24 mouse cellular contexts compared by ENCODE assay signal in the genomic region with DNA sequence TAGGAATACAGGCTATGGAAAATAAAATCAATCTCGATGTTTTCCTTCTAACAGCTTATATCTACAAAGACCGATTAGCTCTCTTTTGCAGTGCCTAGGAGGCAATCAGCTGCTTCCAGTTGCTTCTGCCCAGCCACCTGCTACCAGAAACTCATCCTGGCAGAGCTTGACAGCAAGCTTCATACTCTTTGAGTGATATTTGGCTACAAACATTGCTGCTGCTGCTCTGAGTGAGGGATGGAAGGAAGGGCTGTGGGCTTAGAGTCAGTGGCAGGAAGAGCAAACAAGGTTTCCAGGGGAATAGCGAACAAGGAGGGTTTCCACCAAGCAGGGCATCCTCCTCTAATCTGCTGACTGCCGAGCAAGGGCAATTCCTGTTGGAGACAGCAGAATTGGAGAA. TPM values are rescaled to one million over a fixed set of nuclear protein-coding genes. Genes with fewer than 3 reads are reported as not detected.
A peak's percentile ranks its signal among the peaks of the same experiment; 100 is the strongest.
DNase-seq lines count a peak whose midpoint lies in the region; ATAC-seq lines count a peak whose summit lies in the region.
"Had no signal": no experiment of that assay in that cellular context is flagged by ENCODE, and none has a peak within 500 bp of the region (broad histone marks: within the 10 kb centered on the region; RNA-seq: fewer than 3 reads in every experiment).

No protein-coding gene starts in this region.

- no peak for ATAC-seq in hindbrain, embryonic 11.5 days (ENCODE audit: low FRiP score)
- no peak for ATAC-seq in hindbrain, embryonic 16.5 days
- ATAC-seq in midbrain, embryonic 11.5 days (ENCODE audit: low FRiP score) = no peak
- no peak for ATAC-seq in midbrain, embryonic 13.5 days
- no peak for ATAC-seq in erythroid progenitor cell, adult 5-6 weeks (replicated peaks; ENCODE audit: low FRiP score, poor library complexity, severe bottlenecking)
- ATAC-seq: activated CD4-positive, CD25-positive, alpha-beta regulatory T cell, adult 4 months; forebrain, embryonic 13.5 days; hindbrain, postnatal 0 days; intestine, embryonic 15.5 days; Patski had no signal

- peaks cover 66% of the 10 kb centered on the region for H3K27me3 ChIP-seq in hindbrain, embryonic 11.5 days (ENCODE audit: control insufficient read depth, insufficient read depth, low read length)
- H3K27me3 ChIP-seq in hindbrain, embryonic 16.5 days (replicated peaks; ENCODE audit: control insufficient read depth, insufficient read depth, low read length) = peaks cover 33% of the 10 kb centered on the region
- H3K27me3 ChIP-seq in midbrain, embryonic 11.5 days (ENCODE audit: control insufficient read depth, insufficient read depth, low read length) = peaks cover 68% of the 10 kb centered on the region
- peaks cover 83% of the 10 kb centered on the region for H3K27me3 ChIP-seq in midbrain, embryonic 13.5 days
- H3K27me3 ChIP-seq: CH12.LX had no signal

- H3K4me1 ChIP-seq in hindbrain, embryonic 11.5 days (replicated peaks; ENCODE audit: control insufficient read depth, insufficient read depth, low read length) = no peaks in the 10 kb centered on the region
- no peaks in the 10 kb centered on the region for H3K4me1 ChIP-seq in hindbrain, embryonic 16.5 days (ENCODE audit: control insufficient read depth, insufficient read depth, low read depth, low read length)
- H3K4me1 ChIP-seq in midbrain, embryonic 11.5 days (ENCODE audit: control insufficient read depth, insufficient read depth, low read length) = no peaks in the 10 kb centered on the region
- H3K4me1 ChIP-seq in midbrain, embryonic 13.5 days (replicated peaks) = 0 out of 2 replicates have a peak, but pooled peaks cover 4% of the 10 kb centered on the region
- H3K4me1 ChIP-seq: embryonic facial prominence, embryonic 13.5 days; forebrain, embryonic 13.5 days; heart, embryonic 15.5 days; intestine, embryonic 15.5 days had no signal

- no peak overlapping the region for H3K4me2 ChIP-seq in hindbrain, embryonic 11.5 days (replicated peaks; ENCODE audit: low read depth, low read length)
- no peak overlapping the region for H3K4me2 ChIP-seq in hindbrain, embryonic 16.5 days (ENCODE audit: low read length)
- H3K4me2 ChIP-seq in midbrain, embryonic 11.5 days = no peak overlapping the region
- H3K4me2 ChIP-seq in midbrain, embryonic 13.5 days (replicated peaks) = no peak overlapping the region
- H3K4me2 ChIP-seq: embryonic facial prominence, embryonic 13.5 days; forebrain, embryonic 13.5 days; heart, embryonic 11.5 days; heart, embryonic 15.5 days; intestine, embryonic 15.5 days had no signal

- no peak overlapping the region for H3K9ac ChIP-seq in hindbrain, embryonic 11.5 days (ENCODE audit: low read depth, low read length)
- no peak overlapping the region for H3K9ac ChIP-seq in hindbrain, embryonic 16.5 days (ENCODE audit: low read depth, low read length)
- H3K9ac ChIP-seq in midbrain, embryonic 11.5 days (ENCODE audit: low read length) = no peak overlapping the region
- H3K9ac ChIP-seq in midbrain, embryonic 13.5 days (replicated peaks) = no peak overlapping the region
- H3K9ac ChIP-seq: embryonic facial prominence, embryonic 13.5 days; forebrain, embryonic 13.5 days; heart, embryonic 15.5 days; intestine, embryonic 15.5 days had no signal

- no peak overlapping the region for H3K27ac ChIP-seq in hindbrain, embryonic 11.5 days (ENCODE audit: low read depth, low read length)
- no peak overlapping the region for H3K27ac ChIP-seq in hindbrain, embryonic 16.5 days (ENCODE audit: low read depth, low read length)
- H3K27ac ChIP-seq in midbrain, embryonic 11.5 days (ENCODE audit: low read depth, low read length) = no peak overlapping the region
- no peak overlapping the region for H3K27ac ChIP-seq in midbrain, embryonic 13.5 days
- H3K27ac ChIP-seq: embryonic facial prominence, embryonic 13.5 days; forebrain, embryonic 13.5 days; heart, adult 2 months; heart, embryonic 15.5 days; hindbrain, postnatal 0 days; intestine, embryonic 15.5 days had no signal

- no peak overlapping the region for H3K4me3 ChIP-seq in hindbrain, embryonic 11.5 days (ENCODE audit: low read depth, low read length)
- no peak overlapping the region for H3K4me3 ChIP-seq in hindbrain, embryonic 16.5 days (ENCODE audit: low read length)
- H3K4me3 ChIP-seq in midbrain, embryonic 11.5 days (ENCODE audit: low read depth, low read length) = no peak overlapping the region
- no peak overlapping the region for H3K4me3 ChIP-seq in midbrain, embryonic 13.5 days (replicated peaks)
- H3K4me3 ChIP-seq: embryonic facial prominence, embryonic 13.5 days; forebrain, embryonic 13.5 days; heart, adult 2 months; heart, embryonic 15.5 days; intestine, embryonic 15.5 days had no signal

- 44% methylated on average over 4 of the region's 4 CpGs for WGBS in hindbrain, embryonic 11.5 days
- WGBS in hindbrain, embryonic 16.5 days = 40% methylated on average over 4 of the region's 4 CpGs
- 36% methylated on average over 4 of the region's 4 CpGs for WGBS in midbrain, embryonic 11.5 days
- WGBS in midbrain, embryonic 13.5 days = 41% methylated on average over 4 of the region's 4 CpGs

- DNase-seq in hindbrain, embryonic 11.5 days (ENCODE audit: low spot score) = peak; percentile 41
- DNase-seq in midbrain, embryonic 11.5 days (ENCODE audit: low spot score, missing footprints) = peak; percentile 90
- peak; percentile 7 for DNase-seq in embryo, embryonic 11 days
- peak; percentile 17 for DNase-seq in retina, postnatal 1 day
- DNase-seq: adrenal gland, postnatal 14 days; cerebellum, adult 18-20 months; cerebellum, adult 9-11 months; cerebellum, postnatal 36 days; gastrocnemius, postnatal 36 days; heart, adult 2 months; heart, postnatal 14 days had no signal

- no peaks in the 10 kb centered on the region for H3K36me3 ChIP-seq in hindbrain, embryonic 11.5 days (ENCODE audit: control insufficient read depth, insufficient read depth, low read length)
- H3K36me3 ChIP-seq in hindbrain, embryonic 16.5 days (ENCODE audit: control insufficient read depth, insufficient read depth, low read length) = no peaks in the 10 kb centered on the region
- H3K36me3 ChIP-seq in midbrain, embryonic 11.5 days (ENCODE audit: control insufficient read depth, insufficient read depth, low read length) = no peaks in the 10 kb centered on the region
- H3K36me3 ChIP-seq in midbrain, embryonic 13.5 days = no peaks in the 10 kb centered on the region
- H3K36me3 ChIP-seq: embryonic facial prominence, embryonic 13.5 days; heart, embryonic 15.5 days; intestine, embryonic 15.5 days had no signal

- H3K9me3 ChIP-seq in hindbrain, embryonic 11.5 days (ENCODE audit: control insufficient read depth, low read length) = no peaks in the 10 kb centered on the region
- H3K9me3 ChIP-seq in hindbrain, embryonic 16.5 days (ENCODE audit: control insufficient read depth, low read length) = no peaks in the 10 kb centered on the region
- H3K9me3 ChIP-seq in midbrain, embryonic 11.5 days (ENCODE audit: control insufficient read depth, low read length) = no peaks in the 10 kb centered on the region
- H3K9me3 ChIP-seq in midbrain, embryonic 13.5 days = no peaks in the 10 kb centered on the region
- H3K9me3 ChIP-seq: embryonic facial prominence, embryonic 13.5 days; forebrain, embryonic 13.5 days; heart, embryonic 15.5 days; intestine, embryonic 15.5 days had no signal

RNA-seq across cellular contexts. Expression of a gene that starts 7.6 kb away (rescaled TPM):
- 16.1 and 24.7 TPM in 2 replicates for polyA plus RNA-seq in hindbrain, embryonic 11.5 days (2014; fragmentation: Nextera tagmentation; extraction: Ambion mirVana)
- 28.7 and 36.3 TPM in 2 replicates for polyA plus RNA-seq in hindbrain, embryonic 16.5 days (2015; fragmentation: Nextera tagmentation; extraction: Ambion mirVana)
- polyA plus RNA-seq in midbrain, embryonic 11.5 days (2014; fragmentation: Nextera tagmentation; extraction: Ambion mirVana) = 16.5 and 17.5 TPM in 2 replicates
- 47.9 and 49.6 TPM in 2 replicates for polyA plus RNA-seq in midbrain, embryonic 13.5 days (2015; fragmentation: Nextera tagmentation; extraction: Ambion mirVana)
- total RNA-seq in erythroid progenitor cell, adult 5-6 weeks (2015; ENCODE audit: low replicate concordance) = not detected in 2 replicates
- total RNA-seq in erythroid progenitor cell, adult 5-6 weeks (2017; ENCODE audit: low replicate concordance) = not detected in 2 replicates
- total RNA-seq: CH12.LX had no signal
- polyA plus RNA-seq: activated CD4-positive, CD25-positive, alpha-beta regulatory T cell, adult 4 months; Patski had no signal

RNA-seq across cellular contexts. Expression of a gene that starts 51.1 kb away (rescaled TPM):
- polyA plus RNA-seq in hindbrain, embryonic 11.5 days (2014; fragmentation: Nextera tagmentation; extraction: Ambion mirVana) = 0.08 and 0.27 TPM in 2 replicates
- 0.86 and 1.0 TPM in 2 replicates for polyA plus RNA-seq in hindbrain, embryonic 16.5 days (2015; fragmentation: Nextera tagmentation; extraction: Ambion mirVana)
- polyA plus RNA-seq in midbrain, embryonic 11.5 days (2014; fragmentation: Nextera tagmentation; extraction: Ambion mirVana) = 0.08 and 0.22 TPM in 2 replicates
- polyA plus RNA-seq in midbrain, embryonic 13.5 days (2015; fragmentation: Nextera tagmentation; extraction: Ambion mirVana) = 0.43 and 0.70 TPM in 2 replicates
- total RNA-seq in erythroid progenitor cell, adult 5-6 weeks (2015; ENCODE audit: low replicate concordance) = not detected in 2 replicates
- total RNA-seq in erythroid progenitor cell, adult 5-6 weeks (2017; ENCODE audit: low replicate concordance) = not detected in 2 replicates
- total RNA-seq: CH12.LX; hematopoietic stem cell, adult 5-6 weeks had no signal
- polyA plus RNA-seq: embryonic facial prominence, embryonic 13.5 days; heart, embryonic 11.5 days; Patski had no signal

Comparison
In these comparisons a context has a peak if more than half of its experiments do, and no peak if none do; other contexts are left out.
1. DNase-seq: peak in every context shown above with its lines; median percentile 90 in midbrain, embryonic 11.5 days; 41 in hindbrain, embryonic 11.5 days; 17 in retina, postnatal 1 day; 7 in embryo, embryonic 11 days.